In genomic region chr7:79866294-79867000, GRCm38 (mm10) we compare ENCODE assay signal across 15 mouse cellular contexts. TPM values are rescaled to one million over a fixed set of nuclear protein-coding genes. Genes with fewer than 3 reads are reported as not detected.
DNase-seq lines count a peak whose midpoint lies in the region; ATAC-seq lines count a peak whose summit lies in the region.
"Had no signal": no experiment of that assay in that cellular context is flagged by ENCODE, and none has a peak within 500 bp of the region (broad histone marks: within the 10 kb centered on the region; RNA-seq: fewer than 3 reads in every experiment).

No protein-coding gene starts in this region.

- H3K4me2 ChIP-seq in midbrain, embryonic 14.5 days (ENCODE audit: low read length) = no peak overlapping the region
- H3K4me2 ChIP-seq in midbrain, embryonic 11.5 days = no peak overlapping the region
- H3K4me2 ChIP-seq: hindbrain, embryonic 13.5 days; liver, embryonic 11.5 days; lung, embryonic 15.5 days; stomach, embryonic 15.5 days had no signal

- 83% methylated on average over 3 of the region's 3 CpGs for WGBS in midbrain, embryonic 14.5 days
- 80% methylated on average over 3 of the region's 3 CpGs for WGBS in midbrain, embryonic 11.5 days

- no peaks in the 10 kb centered on the region for H3K36me3 ChIP-seq in midbrain, embryonic 14.5 days (ENCODE audit: control insufficient read depth, insufficient read depth, low read length)
- H3K36me3 ChIP-seq in midbrain, embryonic 11.5 days (ENCODE audit: control insufficient read depth, insufficient read depth, low read length) = no peaks in the 10 kb centered on the region
- H3K36me3 ChIP-seq: hindbrain, embryonic 13.5 days; lung, embryonic 15.5 days; stomach, embryonic 15.5 days had no signal

- no peaks in the 10 kb centered on the region for H3K9me3 ChIP-seq in midbrain, embryonic 14.5 days (ENCODE audit: control insufficient read depth, low read length)
- no peaks in the 10 kb centered on the region for H3K9me3 ChIP-seq in midbrain, embryonic 11.5 days (ENCODE audit: control insufficient read depth, low read length)
- H3K9me3 ChIP-seq: hindbrain, embryonic 13.5 days; lung, embryonic 15.5 days; megakaryocyte, embryonic 14.5 days; stomach, embryonic 15.5 days had no signal

- H3K27me3 ChIP-seq in midbrain, embryonic 14.5 days (ENCODE audit: control insufficient read depth, insufficient read depth, low read length) = no peaks in the 10 kb centered on the region
- H3K27me3 ChIP-seq in midbrain, embryonic 11.5 days (ENCODE audit: control insufficient read depth, insufficient read depth, low read length) = no peaks in the 10 kb centered on the region
- H3K27me3 ChIP-seq: hindbrain, embryonic 13.5 days; lung, embryonic 15.5 days; stomach, embryonic 15.5 days had no signal

- H3K4me1 ChIP-seq in midbrain, embryonic 14.5 days (ENCODE audit: control insufficient read depth, insufficient read depth, low read length) = no peaks in the 10 kb centered on the region
- H3K4me1 ChIP-seq in midbrain, embryonic 11.5 days (ENCODE audit: control insufficient read depth, insufficient read depth, low read length) = no peaks in the 10 kb centered on the region
- H3K4me1 ChIP-seq: hindbrain, embryonic 13.5 days had no signal

- intact Hi-C loops in heart, postnatal 25 days (cut with DNase I) = no loop called here

- H3K9ac ChIP-seq in midbrain, embryonic 14.5 days (replicated peaks; ENCODE audit: low read length) = no peak overlapping the region
- H3K9ac ChIP-seq in midbrain, embryonic 11.5 days (ENCODE audit: low read length) = no peak overlapping the region
- H3K9ac ChIP-seq: hindbrain, embryonic 13.5 days; lung, embryonic 15.5 days; stomach, embryonic 15.5 days had no signal

- ATAC-seq in midbrain, embryonic 14.5 days (ENCODE audit: low FRiP score, low TSS enrichment) = no peak
- no peak for ATAC-seq in midbrain, embryonic 11.5 days (ENCODE audit: low FRiP score)

- peak; percentile 54 for DNase-seq in embryo, embryonic 10.5 days (ENCODE audit: low spot score)
- DNase-seq in embryo, embryonic 9.5 days (ENCODE audit: extremely low spot score) = no peak
- peak; percentile 18 for DNase-seq in midbrain, embryonic 14.5 days
- DNase-seq in midbrain, embryonic 11.5 days (ENCODE audit: low spot score, missing footprints) = no peak
- peak; percentile 58 to 75 for DNase-seq in kidney, postnatal 4 days
- DNase-seq in cerebellum, adult 9-11 months = no peak
- DNase-seq in adrenal gland, adult 2 months = no peak
- no peak for DNase-seq in heart, postnatal 25 days (ENCODE audit: low spot score)
- DNase-seq: cerebellum, postnatal 10 days had no signal

- H3K27ac ChIP-seq in midbrain, embryonic 14.5 days (replicated peaks; ENCODE audit: low read depth, low read length) = no peak overlapping the region
- H3K27ac ChIP-seq in midbrain, embryonic 11.5 days (ENCODE audit: low read depth, low read length) = no peak overlapping the region
- H3K27ac ChIP-seq: hindbrain, embryonic 13.5 days; lung, embryonic 15.5 days; stomach, embryonic 15.5 days had no signal

- H3K4me3 ChIP-seq in midbrain, embryonic 14.5 days (replicated peaks; ENCODE audit: low read depth, low read length) = no peak overlapping the region
- H3K4me3 ChIP-seq in midbrain, embryonic 11.5 days (ENCODE audit: low read depth, low read length) = no peak overlapping the region
- H3K4me3 ChIP-seq: hindbrain, embryonic 13.5 days; lung, embryonic 15.5 days; megakaryocyte, embryonic 14.5 days; stomach, embryonic 15.5 days had no signal

RNA-seq across cellular contexts. Expression of gene Anpep, which starts 5.6 kb away (rescaled TPM):
- polyA plus RNA-seq in midbrain, embryonic 14.5 days (2014; fragmentation: Nextera tagmentation; extraction: Ambion mirVana) = 2.1 and 4.1 TPM in 2 replicates
- polyA plus RNA-seq in midbrain, embryonic 11.5 days (2014; fragmentation: Nextera tagmentation; extraction: Ambion mirVana) = 3.4 and 5.6 TPM in 2 replicates
- 10 to 100 TPM in 1 of 2 experiments, 1 to 10 TPM in 1; 8.9 to 12.0 TPM for total RNA-seq in adrenal gland, adult 2 months (2021)
- polyA plus RNA-seq in adrenal gland, adult 2 months (2012; rRNA removed) = 9.7 and 9.8 TPM in 2 replicates
- 10 to 100 TPM; 13.7 to 17.4 TPM for total RNA-seq in heart, postnatal 25 days (2021)

RNA-seq across cellular contexts. Expression of gene Ap3s2, which starts 54.0 kb away (rescaled TPM):
- polyA plus RNA-seq in midbrain, embryonic 14.5 days (2014; fragmentation: Nextera tagmentation; extraction: Ambion mirVana) = 43.6 and 51.1 TPM in 2 replicates
- polyA plus RNA-seq in midbrain, embryonic 11.5 days (2014; fragmentation: Nextera tagmentation; extraction: Ambion mirVana) = 60.4 and 63.4 TPM in 2 replicates
- 10 to 100 TPM; 18.5 to 27.2 TPM for total RNA-seq in adrenal gland, adult 2 months (2021)
- 17.2 and 21.7 TPM in 2 replicates for polyA plus RNA-seq in adrenal gland, adult 2 months (2012; rRNA removed)
- total RNA-seq in heart, postnatal 25 days (2021) = 10 to 100 TPM; 19.2 to 21.5 TPM

RNA-seq across cellular contexts. Expression of gene Mesp2, which starts 55.9 kb away (rescaled TPM):
- polyA plus RNA-seq in midbrain, embryonic 14.5 days (2014; fragmentation: Nextera tagmentation; extraction: Ambion mirVana) = 1.1 and 1.8 TPM in 2 replicates
- polyA plus RNA-seq in midbrain, embryonic 11.5 days (2014; fragmentation: Nextera tagmentation; extraction: Ambion mirVana) = 0.40 TPM in 2 replicates
- total RNA-seq in adrenal gland, adult 2 months (2021) = under 1 TPM; 0.43 to 0.93 TPM
- 0.88 and 0.95 TPM in 2 replicates for polyA plus RNA-seq in adrenal gland, adult 2 months (2012; rRNA removed)
- total RNA-seq in heart, postnatal 25 days (2021) = under 1 TPM in 1 of 2 experiments, not detected in 1; 0.17 TPM
- total RNA-seq: CH12.LX had no signal

Comparison
In these comparisons a context has a peak if more than half of its experiments do, and no peak if none do; other contexts are left out.
1. DNase-seq: peak in embryo, embryonic 10.5 days (single experiment), midbrain, embryonic 14.5 days (single experiment) and kidney, postnatal 4 days (2 of 2); none in embryo, embryonic 9.5 days (single experiment), midbrain, embryonic 11.5 days (single experiment), cerebellum, adult 9-11 months (single experiment), adrenal gland, adult 2 months (single experiment) and heart, postnatal 25 days (single experiment).